Mouse (Mus musculus) liver, embryonic 14.5 days (tissue): ENCODE data around the gene Ptpra. TPM values are rescaled to one million over a fixed set of nuclear protein-coding genes. Genes with fewer than 3 reads are reported as not detected.

ENCODE experiments used
- ATAC-seq: fragments of 200-750 bp; cut with Nextera tagmentation; 2 replicates; pipeline ENCODE4 v1.8.0; 2017; ENCODE audit warnings: moderate number of reproducible peaks, mild to moderate bottlenecking, moderate library complexity; ENCODE audit not compliant: insufficient read depth
- DNase-seq, 3 experiments: peaks; one replicate each; pipeline ENCODE4 v3.0.0-alpha.2; 2012 to 2013; ENCODE audit warnings: low read depth in 3 of 3, low spot score in 3 of 3
- H3K27ac ChIP-seq: fragments of 300-500 bp; sonication (generic); 2 replicates; pipeline ENCODE4 v1.5.1; 2014; ENCODE audit warnings: moderate library complexity, mild to moderate bottlenecking, control low read depth, inconsistent platforms
- H3K27me3 ChIP-seq: fragments of 300-500 bp; sonication (generic); 2 replicates; pipeline ENCODE4 v1.6.1; 2014; ENCODE audit warnings: mild to moderate bottlenecking, low read length, moderate library complexity; ENCODE audit not compliant: control insufficient read depth, insufficient read depth
- H3K36me3 ChIP-seq: fragments of 300-500 bp; sonication (generic); replicated peaks from 2 replicates; pipeline ENCODE4 v1.6.1; 2014; ENCODE audit warnings: low read depth; ENCODE audit not compliant: control insufficient read depth, insufficient read depth
- H3K4me1 ChIP-seq, 2 experiments: fragments of 200-500 bp in 1 of 2; fragments of 300-500 bp in 1 of 2; sonication (generic) in 1 of 2; replicated peaks; 2 replicates each; pipeline ENCODE4 v1.6.1; 2012 to 2014; ENCODE audit warnings: antibody characterized with exemption in 1 of 2, inconsistent platforms in 1 of 2, low read length in 1 of 2; ENCODE audit not compliant: control insufficient read depth in 2 of 2, insufficient read depth in 2 of 2
- H3K4me2 ChIP-seq: fragments of 300-500 bp; sonication (generic); 2 replicates; pipeline ENCODE4 v1.6.1; 2014; ENCODE audit warnings: low read depth, mild to moderate bottlenecking, control low read depth, moderate library complexity
- H3K4me3 ChIP-seq, 2 experiments: fragments of 200-500 bp in 1 of 2; fragments of 300-500 bp in 1 of 2; sonication (generic) in 1 of 2; 2 replicates each; pipeline ENCODE4 v1.5.1; 2012 to 2014; ENCODE audit warnings: low read depth in 2 of 2, low read length in 2 of 2, mild to moderate bottlenecking in 2 of 2, control low read depth in 1 of 2, inconsistent platforms in 1 of 2, moderate library complexity in 1 of 2; ENCODE audit not compliant: insufficient read depth in 1 of 2
- H3K9ac ChIP-seq: fragments of 300-500 bp; sonication (generic); replicated peaks from 2 replicates; pipeline ENCODE4 v1.6.1; 2014; ENCODE audit warnings: mild to moderate bottlenecking, control low read depth, moderate library complexity
- H3K9me3 ChIP-seq: fragments of 300-500 bp; sonication (generic); 2 replicates; pipeline ENCODE4 v1.6.1; 2016; ENCODE audit warnings: low read length, mixed read lengths; ENCODE audit not compliant: control insufficient read depth
- CTCF ChIP-seq: IDR thresholded peaks from 2 replicates; pipeline ENCODE4 v1.5.1; 2016; ENCODE audit warnings: antibody characterized with exemption, low read depth, control low read depth
- EP300 ChIP-seq: IDR thresholded peaks from 2 replicates; pipeline ENCODE4 v1.6.1; 2016; ENCODE audit warnings: antibody characterized with exemption, low read depth
- WGBS: fragments of 180-500 bp; shearing (Covaris S2); extraction: QIAGEN DNeasy Blood & Tissue Kit; methylation state at CpG from one replicate; pipeline ENCODE4 v1.1.7; 2014; ENCODE audit not compliant: insufficient replicate concordance; 5-methylcytosine and 5-hydroxymethylcytosine counted together
- polyA plus RNA-seq, 2 experiments: library from polyadenylated mRNA; depleted of rRNA in 1 of 2; stranded (reverse) in 1 of 2; unstranded in 1 of 2; fragments of >200 nt; fragmentation: Nextera tagmentation in 1 of 2; extraction: Ambion mirVana in 1 of 2; gene quantifications; 2 replicates each; pipeline versions ENCODE4 v1.2.1 to v1.2.3; 2012 to 2014

The Ptpra gene
- polyA plus RNA-seq, 2 experiments, result 19.3 to 29.6 TPM

- DNase-seq (no peak), ATAC-seq (no peak)
- TF ChIP-seq EP300 (no peak), CTCF (no peak)
- no peak overlapping the region for H3K4me2 ChIP-seq
- no peaks in the 10 kb centered on the region for H3K9me3 ChIP-seq
- H3K27me3 ChIP-seq, result peaks cover 18% of the 10 kb centered on the region
- no peak overlapping the region for H3K27ac ChIP-seq
- no peak overlapping the region for H3K9ac ChIP-seq
- WGBS, result 59% methylated on average over 6 of the region's 6 CpGs
- H3K4me1 ChIP-seq, result no peaks in the 10 kb centered on the region
- H3K4me3 ChIP-seq, result no peak overlapping the region
- no peaks in the 10 kb centered on the region; the same call in 1 of the 2 replicates for H3K36me3 ChIP-seq
Measured at GRCm38 (mm10) chr2:130586016-130586415, 135.9 kb downstream of the Ptpra start.

GRCm38 (mm10) chr2:130588373-130588772 is 138.3 kb downstream of the Ptpra start:
- DNase-seq (no peak), ATAC-seq (no peak)
- H3K4me1 ChIP-seq, result no peaks in the 10 kb centered on the region
- H3K27me3 ChIP-seq, result no peaks in the 10 kb centered on the region
- no peaks in the 10 kb centered on the region for H3K9me3 ChIP-seq
- TF ChIP-seq CTCF (no peak), EP300 (no peak)
- no peak overlapping the region for H3K9ac ChIP-seq
- 36% methylated on average over 2 of the region's 2 CpGs for WGBS
- H3K27ac ChIP-seq, result no peak overlapping the region
- no peak overlapping the region for H3K4me2 ChIP-seq
- no peak overlapping the region for H3K4me3 ChIP-seq
- no peaks in the 10 kb centered on the region; the same call in 1 of the 2 replicates for H3K36me3 ChIP-seq

GRCm38 (mm10) chr2:130589157-130589556 is 139.1 kb downstream of the Ptpra start:
- TF ChIP-seq EP300 (no peak), CTCF (no peak)
- Histone ChIP-seq H3K9ac (no peak overlapping the region), H3K4me1 (no peaks in the 10 kb centered on the region), H3K4me3 (no peak overlapping the region), H3K9me3 (no peaks in the 10 kb centered on the region), H3K27me3 (no peaks in the 10 kb centered on the region), H3K27ac (no peak overlapping the region), H3K4me2 (no peak overlapping the region), H3K36me3 (no peaks in the 10 kb centered on the region; the same call in 1 of the 2 replicates)
- DNase-seq (no peak), ATAC-seq (no peak)
- WGBS, result 63% methylated on average over 4 of the region's 4 CpGs

- no peaks in the 10 kb centered on the region for H3K4me1 ChIP-seq
- no peak overlapping the region for H3K9ac ChIP-seq
- H3K9me3 ChIP-seq, result no peaks in the 10 kb centered on the region
- no peaks in the 10 kb centered on the region for H3K27me3 ChIP-seq
- no peak overlapping the region for H3K27ac ChIP-seq
- DNase-seq (no peak), ATAC-seq (no peak)
- WGBS, result 83% methylated on average over 2 of the region's 2 CpGs
- no peak overlapping the region for H3K4me3 ChIP-seq
- H3K36me3 ChIP-seq, result no peaks in the 10 kb centered on the region; the same call in 1 of the 2 replicates
- H3K4me2 ChIP-seq, result no peak overlapping the region
- TF ChIP-seq EP300, result no peak
- TF ChIP-seq CTCF, result no peak
Measured at GRCm38 (mm10) chr2:130589761-130590160, 139.7 kb downstream of the Ptpra start.

- TF ChIP-seq EP300 (no peak), CTCF (no peak)
- no peak for DNase-seq
- no peak for ATAC-seq
Measured at GRCm38 (mm10) chr2:130591016-130591415, 140.9 kb downstream of the Ptpra start.

More at GRCm38 (mm10) chr2:130591016-130591415, 140.9 kb downstream of the Ptpra start:
- Histone ChIP-seq H3K27ac (no peak overlapping the region), H3K9me3 (no peaks in the 10 kb centered on the region), H3K27me3 (no peaks in the 10 kb centered on the region), H3K4me2 (no peak overlapping the region), H3K36me3 (no peaks in the 10 kb centered on the region; the same call in none of the 2 replicates), H3K9ac (no peak overlapping the region), H3K4me3 (no peak overlapping the region), H3K4me1 (no peaks in the 10 kb centered on the region)
- 77% methylated on average over 2 of the region's 2 CpGs for WGBS
